Mouse (Mus musculus): ENCODE results near the gene AC161166.1. TPM values are rescaled to one million over a fixed set of nuclear protein-coding genes. Genes with fewer than 3 reads are reported as not detected.

AC161166.1 gene
- polyA plus RNA-seq, 1 experiment from 2014 or later, result 0.37 TPM

Other genes starting within 250 kb of the AC161166.1 start
- 5.4 and 6.0 TPM in 2 replicates for gene Zfp93, start 242.0 kb downstream of the AC161166.1 start, polyA plus RNA-seq (2016; fragmentation: Nextera tagmentation; extraction: Ambion mirVana)
- gene Zfp61, start 211.2 kb downstream of the AC161166.1 start, polyA plus RNA-seq (2016; fragmentation: Nextera tagmentation; extraction: Ambion mirVana), result 17.0 and 17.7 TPM in 2 replicates
- 5.5 and 5.6 TPM in 2 replicates for gene Zfp94, start 195.8 kb downstream of the AC161166.1 start, polyA plus RNA-seq (2016; fragmentation: Nextera tagmentation; extraction: Ambion mirVana)
- 0.31 TPM in 1 of 2 replicates, not detected in the other for gene Tescl, start 178.5 kb downstream of the AC161166.1 start, polyA plus RNA-seq (2016; fragmentation: Nextera tagmentation; extraction: Ambion mirVana)
- not detected in 2 replicates for gene Lypd5, start 163.3 kb downstream of the AC161166.1 start, polyA plus RNA-seq (2016; fragmentation: Nextera tagmentation; extraction: Ambion mirVana)
- gene Kcnn4, start 142.2 kb downstream of the AC161166.1 start, polyA plus RNA-seq (2016; fragmentation: Nextera tagmentation; extraction: Ambion mirVana), result 6.9 and 7.8 TPM in 2 replicates
- gene Smg9, start 112.8 kb downstream of the AC161166.1 start, polyA plus RNA-seq (2016; fragmentation: Nextera tagmentation; extraction: Ambion mirVana), result 21.4 and 21.6 TPM in 2 replicates
- not detected in 2 replicates for gene Irgc1, start 60.2 kb downstream of the AC161166.1 start, polyA plus RNA-seq (2016; fragmentation: Nextera tagmentation; extraction: Ambion mirVana)
- gene Plaur, start 50.0 kb downstream of the AC161166.1 start, polyA plus RNA-seq (2016; fragmentation: Nextera tagmentation; extraction: Ambion mirVana), result 5.6 and 8.8 TPM in 2 replicates
- gene Cadm4, start 30.4 kb downstream of the AC161166.1 start, polyA plus RNA-seq (2016; fragmentation: Nextera tagmentation; extraction: Ambion mirVana), result 0.65 and 0.81 TPM in 2 replicates
- 31.9 and 35.8 TPM in 2 replicates for gene Zfp428, start 5.4 kb downstream of the AC161166.1 start, polyA plus RNA-seq (2016; fragmentation: Nextera tagmentation; extraction: Ambion mirVana)
- 9.0 TPM in 2 replicates for gene Irgq, start 18.2 kb upstream of the AC161166.1 start, polyA plus RNA-seq (2016; fragmentation: Nextera tagmentation; extraction: Ambion mirVana)
- not detected in 2 replicates for gene Pinlyp, start 33.7 kb upstream of the AC161166.1 start, polyA plus RNA-seq (2016; fragmentation: Nextera tagmentation; extraction: Ambion mirVana)
- 70.5 and 71.7 TPM in 2 replicates for gene Xrcc1, start 33.8 kb upstream of the AC161166.1 start, polyA plus RNA-seq (2016; fragmentation: Nextera tagmentation; extraction: Ambion mirVana)
- gene Ethe1, start 75.1 kb upstream of the AC161166.1 start, polyA plus RNA-seq (2016; fragmentation: Nextera tagmentation; extraction: Ambion mirVana), result 17.6 and 19.2 TPM in 2 replicates
- 0.69 and 1.1 TPM in 2 replicates for gene Zfp575, start 75.2 kb upstream of the AC161166.1 start, polyA plus RNA-seq (2016; fragmentation: Nextera tagmentation; extraction: Ambion mirVana)
- gene Phldb3, start 98.3 kb upstream of the AC161166.1 start, polyA plus RNA-seq (2016; fragmentation: Nextera tagmentation; extraction: Ambion mirVana), result not detected in 2 replicates
- 0.10 and 0.15 TPM in 2 replicates for gene Lypd3, start 124.1 kb upstream of the AC161166.1 start, polyA plus RNA-seq (2016; fragmentation: Nextera tagmentation; extraction: Ambion mirVana)
- gene Tex101, start 164.2 kb upstream of the AC161166.1 start, polyA plus RNA-seq (2016; fragmentation: Nextera tagmentation; extraction: Ambion mirVana), result not detected in 2 replicates
- gene BC049730, start 196.8 kb upstream of the AC161166.1 start, polyA plus RNA-seq (2016; fragmentation: Nextera tagmentation; extraction: Ambion mirVana), result not detected in 2 replicates
- gene Gm4763, start 214.5 kb upstream of the AC161166.1 start, polyA plus RNA-seq (2016; fragmentation: Nextera tagmentation; extraction: Ambion mirVana), result not detected in 2 replicates
- gene Cd177, start 247.9 kb upstream of the AC161166.1 start, polyA plus RNA-seq (2016; fragmentation: Nextera tagmentation; extraction: Ambion mirVana), result 0.06 TPM in 1 of 2 replicates, not detected in the other